Mouse (Mus musculus) embryo, embryonic 11.5 days (tissue): ENCODE data around the gene Gpx5.
A peak's percentile ranks its signal among the peaks of the same experiment; 100 is the strongest.
"Not testable (repeated sequence)": the region's sequence is repeated elsewhere in the genome, so short reads cannot be mapped to it uniquely, and the experiment has no call there.

Experiments
- DNase-seq: peaks from one replicate; pipeline ENCODE4 v3.0.0-alpha.2; 2012; ENCODE audit warnings: low read depth, low spot score

The Gpx5 gene

DNA sequence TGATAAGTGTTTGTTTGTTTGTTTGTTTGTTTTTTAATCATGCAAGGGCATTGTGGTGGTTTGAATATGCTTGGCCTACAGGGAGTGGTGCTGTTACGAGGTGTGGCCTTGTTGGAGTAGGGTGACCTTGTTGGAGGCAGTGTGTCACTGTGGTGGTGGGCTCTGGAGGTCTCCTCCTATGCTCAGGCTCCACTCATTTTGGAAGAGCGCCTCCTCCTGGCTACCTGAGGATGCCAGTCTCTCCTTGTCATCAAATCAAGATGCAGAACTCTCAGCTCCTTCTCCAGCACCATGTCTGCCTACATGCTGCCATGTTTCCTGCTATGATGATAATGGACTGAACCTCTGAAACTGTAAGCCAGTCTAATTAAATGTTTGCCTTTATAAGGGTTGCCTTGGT, 26.8 kb downstream of the Gpx5 start:
- DNase-seq: no peak

GRCm38 (mm10) chr13:21264366-21264765, 28.2 kb downstream of the Gpx5 start:
- peak; percentile 79 for DNase-seq

DNA sequence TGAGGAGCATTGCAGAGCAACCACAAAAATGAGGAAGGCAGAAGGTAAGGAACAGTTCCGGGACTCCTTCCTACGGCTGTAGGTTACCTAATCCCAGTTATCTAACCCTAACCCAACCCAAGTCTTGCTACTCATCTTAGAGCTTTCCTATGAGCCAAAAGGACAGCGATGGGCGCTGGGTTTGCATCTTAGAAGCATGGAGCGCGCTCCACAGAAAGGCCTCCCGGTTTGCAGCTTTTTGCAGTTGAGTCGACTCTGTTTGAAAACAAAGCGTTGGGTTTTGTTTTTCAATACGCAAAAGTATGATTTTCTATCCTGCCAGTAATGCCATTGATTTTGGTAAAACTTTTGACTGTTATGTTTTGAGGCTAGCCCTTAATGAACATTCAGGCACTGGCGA, 28.6 kb downstream of the Gpx5 start:
- DNase-seq: no peak

DNA sequence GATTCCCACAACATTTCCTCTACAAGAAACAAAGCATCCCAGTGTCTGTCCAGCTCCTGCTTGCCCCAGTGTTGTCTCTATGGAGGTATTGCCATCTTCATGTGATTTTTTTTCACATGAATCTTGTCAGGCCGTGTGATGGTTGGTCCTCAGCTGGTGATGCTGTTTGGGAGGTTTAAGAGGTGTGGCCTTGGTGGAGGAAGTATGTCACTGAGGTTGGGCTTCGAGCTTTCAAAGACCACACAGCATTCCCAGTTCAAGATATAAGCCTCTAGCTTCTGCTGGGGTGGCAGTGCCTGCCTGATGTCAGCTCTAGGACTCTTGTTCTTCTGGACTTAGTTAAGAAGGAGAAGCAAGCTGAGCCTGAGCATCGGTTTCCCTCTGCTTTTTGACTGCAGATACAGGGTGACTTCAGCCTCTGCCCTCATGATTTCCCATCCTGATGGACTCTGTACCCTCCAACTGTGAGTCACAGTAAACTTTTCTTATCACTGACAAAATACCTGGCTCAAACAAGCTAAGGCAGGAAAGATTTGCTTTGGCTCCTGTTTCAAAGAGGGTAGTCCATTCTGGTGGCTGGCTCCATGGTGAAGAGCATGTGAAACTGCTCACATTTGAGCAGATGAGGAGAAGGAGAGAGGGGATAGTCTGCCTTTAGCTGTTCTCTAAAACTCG, 29.6 kb downstream of the Gpx5 start:
- no peak for DNase-seq

DNA sequence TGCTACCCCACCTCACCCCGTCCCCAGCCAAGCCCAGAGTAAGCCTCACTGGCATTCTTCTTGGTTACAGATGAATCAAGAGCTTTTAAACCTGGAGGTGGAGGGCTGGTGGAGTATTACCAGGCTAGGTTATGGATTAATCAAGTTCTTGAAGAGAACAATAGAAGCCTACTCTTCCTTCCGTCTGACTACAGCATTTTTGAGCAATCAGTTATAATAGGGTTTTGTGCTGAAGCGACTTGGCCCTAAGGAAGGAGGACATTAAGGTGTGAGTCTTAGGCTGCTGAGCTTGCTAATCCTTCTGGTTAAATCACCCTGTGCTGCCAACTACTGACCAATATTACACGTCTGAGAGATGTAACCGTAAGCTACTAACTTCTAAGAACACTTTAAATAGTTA, 32.2 kb downstream of the Gpx5 start:
- DNase-seq: no peak

DNA sequence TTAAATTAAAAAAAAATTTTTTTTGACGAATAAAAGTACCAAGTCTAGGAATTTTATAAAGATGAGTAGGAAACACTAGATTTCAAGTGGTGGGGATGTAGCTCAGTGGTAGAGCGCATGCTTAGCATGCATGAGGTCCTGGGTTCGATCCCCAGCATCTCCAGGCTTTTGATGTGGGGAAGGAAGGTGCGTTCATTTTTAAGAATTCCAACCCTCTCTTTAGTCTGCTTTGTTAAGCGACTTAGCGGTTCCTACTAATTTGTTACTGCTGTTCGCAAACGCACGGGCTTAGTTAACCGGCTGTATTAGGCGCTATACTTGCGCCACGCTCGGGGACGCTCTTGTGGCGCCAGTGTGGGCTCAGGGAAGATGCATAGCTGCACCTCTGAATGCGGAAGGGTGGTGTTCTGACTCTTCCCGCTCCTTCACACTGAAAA, 32.8 kb downstream of the Gpx5 start:
- peak; percentile 79 for DNase-seq

DNA sequence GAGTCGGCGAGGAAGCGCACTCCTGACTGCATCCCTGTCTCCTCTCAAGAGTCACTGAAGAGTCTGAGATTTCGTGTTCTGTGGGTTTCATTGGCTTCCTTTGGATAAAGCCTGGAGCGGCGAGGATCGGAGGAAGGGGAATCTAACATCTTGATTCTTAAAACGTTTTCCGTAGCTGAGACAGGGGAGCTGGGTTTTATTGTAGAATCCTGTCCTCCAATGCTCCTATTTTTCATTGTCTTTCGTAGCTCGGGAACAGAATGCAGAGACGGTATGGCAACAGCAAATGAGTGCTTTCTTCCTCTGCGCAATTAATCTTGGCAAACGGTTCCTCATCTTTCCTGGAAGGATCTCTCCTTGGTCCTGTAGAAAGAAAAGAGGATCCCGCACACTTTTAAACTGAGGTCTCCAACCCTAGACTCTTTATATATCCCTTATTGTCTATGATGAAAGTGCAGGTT, 33.3 kb downstream of the Gpx5 start:
- DNase-seq: no peak

DNA sequence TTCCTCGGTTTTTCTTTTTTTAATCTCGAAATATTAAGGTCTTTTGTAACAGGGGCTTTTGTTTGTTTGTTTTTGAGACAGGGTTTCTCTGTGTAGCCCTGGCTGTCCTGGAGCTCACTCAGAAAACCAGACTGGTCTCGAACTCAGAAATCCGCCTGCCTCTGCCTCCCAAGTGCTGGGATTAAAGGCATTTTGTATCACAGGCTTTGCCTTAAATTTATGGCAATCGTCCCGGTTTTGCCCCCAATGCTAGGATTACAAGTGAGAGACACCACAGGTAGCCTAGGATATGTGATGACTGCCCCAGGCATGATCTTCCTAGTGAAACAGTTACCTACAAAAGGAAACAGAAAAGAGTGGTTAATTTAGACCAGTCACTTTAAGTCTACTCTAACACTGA, 34.0 kb downstream of the Gpx5 start:
- DNase-seq: no peak

GRCm38 (mm10) chr13:21253986-21254385, 38.5 kb downstream of the Gpx5 start:
- no peak for DNase-seq

DNA sequence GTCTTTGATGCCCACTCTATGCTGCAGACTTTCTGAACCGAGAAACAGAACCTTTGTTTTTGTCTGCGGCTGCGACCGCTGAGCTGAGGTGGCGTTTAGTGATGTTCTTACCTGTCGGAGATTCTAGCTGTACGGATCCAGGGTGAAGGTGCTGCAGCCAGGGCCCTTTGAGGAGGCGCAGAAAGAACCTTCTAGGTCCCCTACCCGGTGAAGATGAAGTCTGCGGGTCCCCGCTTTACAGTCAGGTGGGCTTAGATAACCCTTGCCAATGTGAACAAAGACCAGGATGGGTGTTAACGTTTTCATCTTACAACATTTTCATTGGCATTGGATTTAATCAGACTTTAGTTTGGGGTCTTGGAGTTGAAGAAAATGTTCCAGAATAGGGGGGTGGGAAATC, 39.0 kb downstream of the Gpx5 start:
- DNase-seq: no peak

DNA sequence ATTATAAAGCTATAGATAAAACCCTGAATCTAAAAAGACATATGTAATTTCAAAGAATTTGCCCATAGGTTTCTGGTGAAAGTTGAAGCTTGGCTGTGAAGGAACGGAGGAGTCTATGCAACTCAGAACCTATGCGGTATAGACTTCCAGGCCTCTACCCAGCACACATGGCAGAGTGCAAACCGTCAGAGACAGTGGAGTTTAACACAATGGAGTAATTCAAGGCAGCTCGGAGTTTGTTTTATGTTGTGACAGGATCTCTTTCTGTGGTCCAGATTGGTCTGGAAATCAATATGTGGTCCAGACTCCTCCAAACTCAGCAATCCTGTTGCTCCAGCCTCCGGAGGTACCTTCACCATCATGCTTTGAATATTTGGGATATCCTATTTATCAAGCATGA, 39.5 kb downstream of the Gpx5 start:
- no peak for DNase-seq

DNA sequence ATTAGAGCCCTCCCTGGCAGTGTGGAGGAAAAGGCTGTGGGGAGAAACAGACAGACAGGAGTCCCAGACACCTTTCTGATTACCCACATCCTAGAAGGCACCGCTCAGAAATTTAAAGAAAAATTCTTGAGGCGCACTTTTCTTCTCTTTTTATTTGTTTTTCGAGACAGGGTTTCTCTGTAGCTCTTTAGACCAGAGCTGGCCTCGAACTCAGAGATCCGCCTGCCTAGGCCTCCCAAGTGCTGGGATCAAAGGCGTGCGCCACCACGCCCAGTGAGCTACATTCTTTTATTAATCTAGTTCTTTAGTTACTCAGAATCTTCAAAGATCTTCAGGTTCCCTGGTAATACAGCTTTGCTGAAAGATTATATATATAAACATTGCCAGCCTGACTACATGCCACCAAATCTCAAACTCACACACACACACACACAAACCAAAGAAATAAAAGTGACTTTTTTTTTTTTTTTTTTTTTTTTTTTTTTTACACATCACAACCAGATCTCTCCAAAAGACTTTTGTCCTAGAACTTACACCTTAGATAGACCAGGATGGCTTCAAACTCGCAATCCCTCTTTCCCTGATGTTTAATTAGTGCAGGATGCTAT, 42.4 kb downstream of the Gpx5 start:
- DNase-seq: no peak

DNA sequence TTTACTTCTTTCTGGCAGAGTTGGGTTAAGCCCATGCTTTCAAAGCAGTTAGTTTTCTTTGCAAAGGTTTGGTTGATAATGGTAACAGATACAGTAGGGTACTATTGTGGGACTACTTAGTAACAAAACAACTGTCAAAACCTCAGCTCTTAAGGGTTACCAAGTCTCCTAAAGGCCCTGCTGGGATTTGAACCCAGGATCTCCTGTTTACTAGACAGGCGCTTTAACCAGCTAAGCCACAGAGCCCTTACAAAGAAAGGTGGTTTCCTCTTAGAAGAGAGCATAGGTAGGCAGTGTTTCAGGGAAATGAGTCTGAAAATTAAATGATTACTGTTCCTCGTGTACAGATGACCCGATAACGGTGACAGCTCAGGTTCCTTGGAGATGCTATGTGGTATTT, 43.5 kb downstream of the Gpx5 start:
- DNase-seq: no peak

GRCm38 (mm10) chr13:21246276-21246675, 46.3 kb downstream of the Gpx5 start:
- no peak for DNase-seq

DNA sequence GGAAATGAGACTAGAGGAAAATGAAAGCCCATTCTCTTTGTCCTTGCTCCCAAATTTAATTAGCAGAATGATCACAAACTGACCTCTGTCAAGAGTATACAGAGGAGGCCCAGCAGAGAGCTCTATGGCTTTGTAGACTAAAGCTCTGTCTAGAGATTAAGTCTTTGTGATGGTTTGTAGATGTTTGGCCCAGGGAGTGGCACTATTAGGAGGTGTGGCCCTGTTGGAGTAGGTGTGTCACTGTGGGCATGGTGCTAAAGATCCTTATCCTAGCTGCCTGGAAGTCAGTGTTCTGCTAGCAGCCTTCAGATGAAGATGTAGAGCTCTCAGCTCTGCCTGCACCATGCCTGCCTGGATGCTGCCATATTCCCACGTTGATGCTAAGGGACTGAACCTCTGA, 47.6 kb downstream of the Gpx5 start:
- DNase-seq: not testable (repeated sequence)

GRCm38 (mm10) chr13:21244089-21244488, 48.4 kb downstream of the Gpx5 start:
- DNase-seq: no peak

DNA sequence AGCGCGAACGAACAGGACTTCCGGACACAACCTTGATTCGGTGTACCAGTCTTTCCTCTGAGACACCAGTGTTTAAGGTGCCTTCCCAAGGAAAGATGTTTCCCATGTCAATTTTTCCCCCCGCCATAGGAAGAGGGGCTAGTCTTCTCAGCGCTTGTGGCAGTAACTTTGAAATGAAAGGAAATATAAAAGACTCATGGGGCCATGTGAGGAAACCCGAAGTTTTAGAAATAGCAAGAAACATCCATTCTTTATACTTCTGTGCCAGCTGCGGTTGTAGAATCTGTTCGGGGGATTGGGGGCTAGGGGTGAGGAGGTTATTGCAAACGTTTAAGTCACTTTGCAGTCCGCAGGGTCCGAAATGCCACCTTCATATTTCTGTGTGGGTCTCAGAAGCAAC, 49.3 kb downstream of the Gpx5 start:
- no peak for DNase-seq

DNA sequence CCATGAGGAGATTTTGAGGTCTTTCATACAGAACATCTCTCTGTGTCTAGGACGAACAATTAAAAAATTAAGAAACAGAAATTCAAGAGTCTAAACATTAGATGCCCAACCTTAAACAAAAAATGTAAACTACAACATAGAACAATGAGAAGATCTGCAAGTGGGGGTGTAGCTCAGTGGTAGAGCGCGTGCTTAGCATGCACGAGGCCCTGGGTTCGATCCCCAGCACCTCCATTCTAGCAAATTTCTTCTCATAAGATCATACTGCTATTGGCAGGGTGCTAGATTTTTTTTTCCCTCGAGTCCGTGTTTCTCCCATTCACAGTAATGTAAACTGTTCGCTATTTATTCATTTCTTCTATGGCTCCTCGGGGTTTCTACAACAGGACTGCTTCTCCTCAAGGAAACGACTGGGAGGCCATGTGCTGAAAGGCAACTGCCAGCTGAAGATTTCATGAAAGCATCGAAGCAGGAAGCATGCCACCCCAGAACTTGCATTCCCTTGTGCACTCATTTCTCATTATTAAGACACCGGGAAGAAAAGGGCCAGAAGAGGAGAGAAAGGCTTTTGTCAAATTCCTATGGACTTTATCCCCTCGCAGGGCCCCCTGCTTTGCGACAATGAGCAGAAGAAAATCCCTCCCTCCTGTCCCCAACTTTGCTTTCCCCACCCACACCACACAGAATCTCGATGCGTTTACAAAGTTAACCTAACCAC, 50.0 kb downstream of the Gpx5 start:
- DNase-seq: no peak

- DNase-seq: no peak
Observed at GRCm38 (mm10) chr13:21240788-21241187, 51.7 kb downstream of the Gpx5 start.

DNA sequence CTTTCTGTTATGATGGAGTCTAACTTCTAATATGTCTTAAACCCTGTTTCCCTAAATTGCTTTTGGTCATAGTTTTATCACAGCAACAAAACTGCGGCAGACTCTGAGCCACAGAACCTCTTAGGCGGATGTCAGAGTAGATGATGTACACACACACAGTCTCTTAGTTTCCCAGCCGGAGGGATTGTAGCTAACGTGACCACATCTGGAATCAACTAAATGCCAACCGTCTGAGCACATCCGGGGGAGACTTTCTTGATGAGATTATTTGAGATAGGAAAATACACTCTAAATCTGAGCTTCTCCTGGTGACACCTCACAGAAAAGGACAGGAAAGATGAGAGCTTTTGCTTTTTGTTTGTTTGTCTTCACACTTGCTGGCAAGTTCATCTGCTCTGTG, 55.4 kb downstream of the Gpx5 start:
- no peak for DNase-seq

GRCm38 (mm10) chr13:21236714-21237113, 55.8 kb downstream of the Gpx5 start:
- DNase-seq: no peak
